Mouse (Mus musculus) ES-Bruce4 (cell line): ENCODE measurements around the gene Inka1.

Source experiments
- CTCF ChIP-seq: IDR thresholded peaks from one replicate; pipeline ENCODE4 v1.8.1; 2011; ENCODE audit warnings: low read depth, low read length
- EP300 ChIP-seq: IDR thresholded peaks from 2 replicates; pipeline ENCODE4 v1.6.1; 2011; ENCODE audit warnings: low read depth, low read length; ENCODE audit not compliant: insufficient read depth
- POLR2A ChIP-seq: IDR thresholded peaks from one replicate; pipeline ENCODE4 v1.8.1; 2011; ENCODE audit warnings: low read length; ENCODE audit not compliant: insufficient read depth

DNA sequence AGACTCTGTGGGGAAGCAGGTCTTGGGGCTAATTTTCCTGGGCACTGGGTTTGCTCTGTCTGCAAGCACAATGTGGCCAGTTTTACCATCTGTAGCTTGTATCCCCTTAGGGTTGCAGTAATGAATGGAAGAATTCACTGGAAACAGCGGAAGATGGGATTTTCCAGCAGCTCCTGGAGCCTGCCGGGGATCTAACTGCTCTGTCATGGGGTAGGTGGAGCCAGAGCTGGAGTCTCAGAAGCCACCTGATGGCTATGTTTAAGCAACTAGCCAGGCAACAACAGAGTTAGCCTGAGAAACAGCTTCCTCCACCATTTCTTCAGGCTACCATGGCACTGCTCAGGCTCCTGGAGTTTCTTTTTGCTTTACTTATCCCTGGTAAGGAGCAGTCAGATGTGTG is 6.5 kb upstream of the Inka1 start, which contains the start of gene Cdhr4:
- TF ChIP-seq POLR2A (no peak), EP300 (no peak), CTCF (no peak)
